Mouse (Mus musculus): Measurements from ENCODE around the gene Prdm1.

DNA sequence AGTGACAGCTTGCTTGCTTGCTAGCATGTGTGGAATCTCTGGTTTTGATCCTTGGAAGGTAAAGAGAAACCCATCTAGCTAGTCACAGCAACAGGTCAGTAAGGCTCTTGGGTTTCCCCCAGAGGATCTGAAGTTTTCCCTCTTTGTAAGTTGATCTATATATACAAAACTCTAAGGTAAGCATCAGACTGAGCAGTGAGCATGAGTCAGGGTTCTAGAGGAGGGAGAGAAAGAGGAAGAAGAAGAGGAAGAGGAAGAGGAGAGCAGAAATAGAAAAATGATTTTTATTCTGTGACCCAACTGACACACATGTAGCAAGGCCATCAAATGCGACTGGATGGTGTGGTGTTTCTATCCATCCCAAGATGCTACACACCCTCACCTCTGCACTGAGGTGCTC lies 90.7 kb downstream of the Prdm1 start:
- no peak for TF ChIP-seq EP300 (IDR thresholded peaks at IDR 0.05)
- no peak for TF ChIP-seq CTCF (IDR thresholded peaks at IDR 0.05)
